ENCODE assay signal across 15 mouse cellular contexts in genomic region chr2:93092347-93092746, GRCm38 (mm10). TPM values are rescaled to one million over a fixed set of nuclear protein-coding genes. Genes with fewer than 3 reads are reported as not detected.
DNase-seq lines count a peak whose midpoint lies in the region; ATAC-seq and TF ChIP-seq lines count a peak whose summit lies in the region.
"Had no signal": no experiment of that assay in that cellular context is flagged by ENCODE, and none has a peak within 500 bp of the region (broad histone marks: within the 10 kb centered on the region; RNA-seq: fewer than 3 reads in every experiment).

No protein-coding gene starts in this region.

- H3K36me3 ChIP-seq in embryonic facial prominence, embryonic 11.5 days (replicated peaks; ENCODE audit: control insufficient read depth, insufficient read depth, low read depth, low read length) = no peaks in the 10 kb centered on the region
- no peaks in the 10 kb centered on the region for H3K36me3 ChIP-seq in embryonic facial prominence, embryonic 10.5 days (replicated peaks)
- H3K36me3 ChIP-seq in hindbrain, embryonic 11.5 days (ENCODE audit: control insufficient read depth, insufficient read depth, low read length) = no peaks in the 10 kb centered on the region
- H3K36me3 ChIP-seq in hindbrain, embryonic 13.5 days = no peaks in the 10 kb centered on the region
- no peaks in the 10 kb centered on the region for H3K36me3 ChIP-seq in midbrain, embryonic 11.5 days (ENCODE audit: control insufficient read depth, insufficient read depth, low read length)
- H3K36me3 ChIP-seq in midbrain, postnatal 0 days (ENCODE audit: insufficient read depth, low read length) = no peaks in the 10 kb centered on the region
- H3K36me3 ChIP-seq: limb, embryonic 15.5 days had no signal

- H3K9me3 ChIP-seq in embryonic facial prominence, embryonic 11.5 days (replicated peaks; ENCODE audit: control insufficient read depth, low read length) = no peaks in the 10 kb centered on the region
- no peaks in the 10 kb centered on the region for H3K9me3 ChIP-seq in embryonic facial prominence, embryonic 10.5 days
- H3K9me3 ChIP-seq in hindbrain, embryonic 11.5 days (ENCODE audit: control insufficient read depth, low read length) = no peaks in the 10 kb centered on the region
- H3K9me3 ChIP-seq in hindbrain, embryonic 13.5 days = no peaks in the 10 kb centered on the region
- no peaks in the 10 kb centered on the region for H3K9me3 ChIP-seq in midbrain, embryonic 11.5 days (ENCODE audit: control insufficient read depth, low read length)
- H3K9me3 ChIP-seq in midbrain, postnatal 0 days (ENCODE audit: low read length) = no peaks in the 10 kb centered on the region
- H3K9me3 ChIP-seq: limb, embryonic 15.5 days had no signal

- no peak overlapping the region for H3K4me2 ChIP-seq in embryonic facial prominence, embryonic 11.5 days (ENCODE audit: low read depth, low read length)
- H3K4me2 ChIP-seq in hindbrain, embryonic 11.5 days (replicated peaks; ENCODE audit: low read depth, low read length) = no peak overlapping the region
- no peak overlapping the region for H3K4me2 ChIP-seq in hindbrain, embryonic 13.5 days
- H3K4me2 ChIP-seq in midbrain, embryonic 11.5 days = no peak overlapping the region
- no peak overlapping the region for H3K4me2 ChIP-seq in midbrain, postnatal 0 days (ENCODE audit: low read depth, low read length, poor library complexity, severe bottlenecking)
- H3K4me2 ChIP-seq: heart, embryonic 11.5 days; limb, embryonic 15.5 days had no signal

- no peaks in the 10 kb centered on the region for H3K4me1 ChIP-seq in embryonic facial prominence, embryonic 11.5 days (ENCODE audit: control insufficient read depth, insufficient read depth, low read length)
- H3K4me1 ChIP-seq in embryonic facial prominence, embryonic 10.5 days = peaks cover 26% of the 10 kb centered on the region
- no peaks in the 10 kb centered on the region for H3K4me1 ChIP-seq in hindbrain, embryonic 11.5 days (replicated peaks; ENCODE audit: control insufficient read depth, insufficient read depth, low read length)
- peaks cover 29% of the 10 kb centered on the region for H3K4me1 ChIP-seq in hindbrain, embryonic 13.5 days (replicated peaks)
- H3K4me1 ChIP-seq in midbrain, embryonic 11.5 days (ENCODE audit: control insufficient read depth, insufficient read depth, low read length) = no peaks in the 10 kb centered on the region
- no peaks in the 10 kb centered on the region for H3K4me1 ChIP-seq in midbrain, postnatal 0 days (ENCODE audit: insufficient read depth, low read length)
- H3K4me1 ChIP-seq: limb, embryonic 15.5 days had no signal

- 88% methylated on average over 2 of the region's 2 CpGs for WGBS in embryonic facial prominence, embryonic 11.5 days
- WGBS in embryonic facial prominence, embryonic 10.5 days = 96% methylated on average over 2 of the region's 2 CpGs
- WGBS in hindbrain, embryonic 11.5 days = 84% methylated on average over 2 of the region's 2 CpGs
- 81% methylated on average over 2 of the region's 2 CpGs for WGBS in hindbrain, embryonic 13.5 days
- 95% methylated on average over 2 of the region's 2 CpGs for WGBS in midbrain, embryonic 11.5 days
- 79% methylated on average over 2 of the region's 2 CpGs for WGBS in midbrain, postnatal 0 days

- no peak for TF ChIP-seq CTCF in midbrain, postnatal 0 days (IDR thresholded peaks at IDR 0.05)

- no peaks in the 10 kb centered on the region for H3K27me3 ChIP-seq in embryonic facial prominence, embryonic 11.5 days (ENCODE audit: control insufficient read depth, insufficient read depth, low read length)
- H3K27me3 ChIP-seq in embryonic facial prominence, embryonic 10.5 days (replicated peaks; ENCODE audit: low read depth, poor library complexity, severe bottlenecking) = peaks cover 27% of the 10 kb centered on the region
- H3K27me3 ChIP-seq in hindbrain, embryonic 11.5 days (ENCODE audit: control insufficient read depth, insufficient read depth, low read length) = no peaks in the 10 kb centered on the region
- H3K27me3 ChIP-seq in hindbrain, embryonic 13.5 days = no peaks in the 10 kb centered on the region
- no peaks in the 10 kb centered on the region for H3K27me3 ChIP-seq in midbrain, embryonic 11.5 days (ENCODE audit: control insufficient read depth, insufficient read depth, low read length)
- no peaks in the 10 kb centered on the region for H3K27me3 ChIP-seq in midbrain, postnatal 0 days (ENCODE audit: insufficient read depth, low read length)

- H3K27ac ChIP-seq in embryonic facial prominence, embryonic 11.5 days (replicated peaks; ENCODE audit: low read depth, low read length) = no peak overlapping the region
- no peak overlapping the region for H3K27ac ChIP-seq in embryonic facial prominence, embryonic 10.5 days (replicated peaks)
- no peak overlapping the region for H3K27ac ChIP-seq in hindbrain, embryonic 11.5 days (ENCODE audit: low read depth, low read length)
- H3K27ac ChIP-seq in hindbrain, embryonic 13.5 days = no peak overlapping the region
- H3K27ac ChIP-seq in midbrain, embryonic 11.5 days (ENCODE audit: low read depth, low read length) = no peak overlapping the region
- no peak overlapping the region for H3K27ac ChIP-seq in midbrain, postnatal 0 days (ENCODE audit: low read depth, low read length)
- H3K27ac ChIP-seq: limb, embryonic 15.5 days had no signal

- H3K9ac ChIP-seq in embryonic facial prominence, embryonic 11.5 days (replicated peaks; ENCODE audit: low read length) = no peak overlapping the region
- no peak overlapping the region for H3K9ac ChIP-seq in hindbrain, embryonic 11.5 days (ENCODE audit: low read depth, low read length)
- H3K9ac ChIP-seq in hindbrain, embryonic 13.5 days = no peak overlapping the region
- no peak overlapping the region for H3K9ac ChIP-seq in midbrain, embryonic 11.5 days (ENCODE audit: low read length)
- H3K9ac ChIP-seq in midbrain, postnatal 0 days (replicated peaks; ENCODE audit: low read length, poor library complexity, severe bottlenecking) = no peak overlapping the region
- H3K9ac ChIP-seq: limb, embryonic 15.5 days had no signal

- no peak overlapping the region for H3K4me3 ChIP-seq in embryonic facial prominence, embryonic 11.5 days (ENCODE audit: low read depth, low read length)
- H3K4me3 ChIP-seq in embryonic facial prominence, embryonic 10.5 days = no peak overlapping the region
- no peak overlapping the region for H3K4me3 ChIP-seq in hindbrain, embryonic 11.5 days (ENCODE audit: low read depth, low read length)
- no peak overlapping the region for H3K4me3 ChIP-seq in hindbrain, embryonic 13.5 days
- H3K4me3 ChIP-seq in midbrain, embryonic 11.5 days (ENCODE audit: low read depth, low read length) = no peak overlapping the region
- no peak overlapping the region for H3K4me3 ChIP-seq in midbrain, postnatal 0 days (ENCODE audit: low read depth, low read length)
- H3K4me3 ChIP-seq: limb, embryonic 15.5 days had no signal

- DNase-seq in embryonic facial prominence, embryonic 11.5 days (ENCODE audit: low spot score) = no peak
- no peak for DNase-seq in embryonic facial prominence, embryonic 10.5 days (ENCODE audit: low spot score)
- no peak for DNase-seq in hindbrain, embryonic 11.5 days (ENCODE audit: low spot score)
- DNase-seq in midbrain, embryonic 11.5 days (ENCODE audit: low spot score, missing footprints) = peak; percentile 64
- no peak for DNase-seq in midbrain, postnatal 0 days (ENCODE audit: low spot score)
- DNase-seq in adipocyte (ENCODE audit: low spot score) = no peak
- DNase-seq in embryo, embryonic 11 days = no peak
- DNase-seq: cerebellum, postnatal 14 days; heart, postnatal 4 days; kidney, adult 2 months; lung, postnatal 14 days; thymus, postnatal 36 days had no signal

- ATAC-seq in embryonic facial prominence, embryonic 11.5 days (replicated peaks; ENCODE audit: insufficient number of reproducible peaks, low FRiP score, low TSS enrichment, low read depth) = peak; percentile 16; the same call in 1 of the 2 replicates
- ATAC-seq in hindbrain, embryonic 11.5 days (ENCODE audit: low FRiP score) = peak; percentile 25
- no peak; the same call in 1 of the 2 replicates for ATAC-seq in hindbrain, embryonic 13.5 days (ENCODE audit: low FRiP score)
- no peak for ATAC-seq in midbrain, embryonic 11.5 days (ENCODE audit: low FRiP score)
- no peak for ATAC-seq in midbrain, postnatal 0 days (ENCODE audit: low FRiP score)

RNA-seq across cellular contexts. Expression of gene Prdm11, which starts 46.4 kb away (rescaled TPM):
- 1.8 and 2.7 TPM in 2 replicates for polyA plus RNA-seq in embryonic facial prominence, embryonic 11.5 days (2014; fragmentation: Nextera tagmentation; extraction: Ambion mirVana)
- polyA plus RNA-seq in embryonic facial prominence, embryonic 10.5 days (2016; fragmentation: Nextera tagmentation; extraction: Ambion mirVana) = 2.9 and 3.5 TPM in 2 replicates
- 1.5 and 2.2 TPM in 2 replicates for polyA plus RNA-seq in hindbrain, embryonic 11.5 days (2014; fragmentation: Nextera tagmentation; extraction: Ambion mirVana)
- 1.8 and 1.9 TPM in 2 replicates for polyA plus RNA-seq in hindbrain, embryonic 13.5 days (2015; fragmentation: Nextera tagmentation; extraction: Ambion mirVana)
- polyA plus RNA-seq in midbrain, embryonic 11.5 days (2014; fragmentation: Nextera tagmentation; extraction: Ambion mirVana) = 0.90 and 1.8 TPM in 2 replicates
- 12.2 and 14.2 TPM in 2 replicates for total RNA-seq in midbrain, postnatal 0 days (2014; rRNA removed)
- 2.1 and 2.6 TPM in 2 replicates for polyA plus RNA-seq in midbrain, postnatal 0 days (2015; fragmentation: Nextera tagmentation; extraction: Ambion mirVana)

Comparison
In these comparisons a context has a peak if more than half of its experiments do, and no peak if none do; other contexts are left out.
1. ATAC-seq: peak in embryonic facial prominence, embryonic 11.5 days (single experiment) and hindbrain, embryonic 11.5 days (single experiment); none in hindbrain, embryonic 13.5 days (single experiment), midbrain, embryonic 11.5 days (single experiment) and midbrain, postnatal 0 days (single experiment).